Mouse (Mus musculus): ENCODE results near the gene Adamts2. TPM values are rescaled to one million over a fixed set of nuclear protein-coding genes. Genes with fewer than 3 reads are reported as not detected.

The Adamts2 gene
- polyA plus RNA-seq, 1 experiment from 2014 or later: 21.9 TPM

DNA sequence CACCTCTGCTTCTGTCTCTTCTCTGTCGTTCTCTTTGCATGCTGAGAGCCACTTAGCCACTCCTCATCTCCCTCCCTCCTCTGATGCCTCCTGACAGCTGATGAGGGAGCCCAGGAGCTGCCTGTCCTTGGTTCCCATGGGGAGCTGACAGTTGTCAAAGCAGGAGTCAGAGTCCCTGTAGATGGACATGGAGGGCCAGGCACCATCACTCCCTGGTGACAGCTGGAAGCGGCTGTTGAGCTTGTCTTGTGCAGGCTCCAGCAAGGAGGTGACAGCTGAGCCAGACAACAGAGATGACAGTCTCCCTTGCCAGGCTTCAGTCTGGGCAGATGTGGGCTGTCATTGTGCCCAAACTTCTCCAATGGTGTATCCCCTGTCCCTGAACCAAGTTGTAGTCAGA lies 144.6 kb downstream of the Adamts2 start:
- H3K9me3 ChIP-seq: no peaks in the 10 kb centered on the region
- 40% methylated on average over 2 of the region's 2 CpGs for WGBS
- no peak overlapping the region for H3K4me3 ChIP-seq
- H3K27me3 ChIP-seq: no peaks in the 10 kb centered on the region
- ATAC-seq (ENCODE audit: insufficient number of reproducible peaks, low FRiP score, low TSS enrichment, low read depth): peak; percentile 32; the same call in 1 of the 2 replicates
- peaks cover 16% of the 10 kb centered on the region for H3K4me1 ChIP-seq
- no peak overlapping the region for H3K27ac ChIP-seq
- no peaks in the 10 kb centered on the region for H3K36me3 ChIP-seq
- H3K9ac ChIP-seq: no peak overlapping the region
- H3K4me2 ChIP-seq: no peak overlapping the region

DNA sequence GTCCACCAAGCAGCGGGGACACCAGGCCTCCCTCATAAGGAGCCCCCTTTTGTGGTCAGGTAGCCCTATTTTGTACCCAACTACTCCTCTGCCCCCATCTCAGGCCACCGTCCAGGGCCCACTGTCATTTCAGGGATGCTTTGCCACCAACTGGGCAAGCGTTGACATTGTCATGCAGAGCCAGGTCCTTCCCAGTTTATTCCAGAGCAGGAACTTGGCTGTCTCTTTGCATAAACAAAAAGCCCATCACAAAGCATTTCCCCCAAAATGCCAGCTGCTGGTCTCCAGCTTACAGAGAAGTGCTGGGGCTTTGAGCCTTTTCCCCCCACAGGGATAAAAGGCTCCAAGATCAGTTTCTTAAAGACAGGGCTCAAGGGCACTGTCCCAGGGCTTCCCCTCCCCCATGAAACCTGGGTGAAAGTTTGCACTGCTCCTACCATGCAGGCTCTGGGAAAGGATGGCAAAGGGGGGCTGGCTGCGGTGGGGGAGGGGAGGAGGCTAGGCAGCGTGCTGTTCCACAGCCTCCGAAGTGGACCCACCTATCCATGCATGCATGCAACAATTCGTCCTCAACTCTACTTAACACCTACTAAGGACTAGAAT lies 149.2 kb downstream of the Adamts2 start:
- Histone ChIP-seq H3K27ac (no peak overlapping the region), H3K9ac (no peak overlapping the region), H3K9me3 (no peaks in the 10 kb centered on the region), H3K4me3 (no peak overlapping the region), H3K36me3 (no peaks in the 10 kb centered on the region), H3K4me1 (no peaks in the 10 kb centered on the region), H3K27me3 (no peaks in the 10 kb centered on the region), H3K4me2 (no peak overlapping the region)
- no peak for ATAC-seq (ENCODE audit: insufficient number of reproducible peaks, low FRiP score, low TSS enrichment, low read depth)
- WGBS: 37% methylated on average over 7 of the region's 7 CpGs

DNA sequence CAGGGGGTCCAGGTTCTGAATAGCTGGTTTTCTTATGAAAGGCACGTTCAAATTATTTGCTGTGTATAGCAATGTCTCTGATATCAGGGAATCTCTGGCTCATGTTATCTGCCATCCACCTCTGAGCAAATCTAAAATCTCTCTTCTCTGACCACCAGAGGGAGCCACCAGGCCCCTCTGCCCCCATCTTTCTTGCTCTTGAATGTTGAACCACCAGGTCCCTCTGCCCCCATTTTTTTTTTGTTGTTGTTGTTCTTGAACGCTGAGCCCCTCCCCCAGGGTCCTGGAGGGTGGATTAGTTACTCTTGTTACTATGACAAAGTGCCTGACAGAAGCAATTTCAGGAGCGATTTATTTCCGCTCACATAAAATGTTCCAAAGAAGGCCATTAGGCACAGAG lies 155.9 kb downstream of the Adamts2 start:
- H3K36me3 ChIP-seq: no peaks in the 10 kb centered on the region
- H3K9me3 ChIP-seq: no peaks in the 10 kb centered on the region
- no peak overlapping the region for H3K27ac ChIP-seq
- no peaks in the 10 kb centered on the region for H3K4me1 ChIP-seq
- H3K4me3 ChIP-seq: no peak overlapping the region
- 39% methylated on average over 4 of the region's 4 CpGs for WGBS
- no peak overlapping the region for H3K9ac ChIP-seq
- H3K4me2 ChIP-seq: no peak overlapping the region
- ATAC-seq (ENCODE audit: insufficient number of reproducible peaks, low FRiP score, low TSS enrichment, low read depth): no peak
- no peaks in the 10 kb centered on the region for H3K27me3 ChIP-seq

DNA sequence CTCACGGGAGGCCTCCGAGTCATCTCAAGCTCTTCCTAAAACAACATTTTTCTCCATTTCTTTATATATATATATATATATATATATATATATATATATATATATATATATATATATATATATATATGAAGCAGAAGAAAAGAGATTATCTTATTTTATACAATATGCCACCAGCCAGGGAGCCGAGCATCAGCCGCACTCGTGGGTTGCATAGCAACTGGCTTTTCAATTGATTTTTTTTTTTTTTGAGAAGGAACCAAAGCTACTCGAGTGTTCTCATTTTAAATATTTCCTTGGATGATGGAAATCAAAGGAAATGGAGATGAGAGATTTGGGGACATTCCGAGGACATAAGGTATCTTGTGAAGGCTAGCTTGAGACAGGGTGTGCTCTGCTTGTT lies 164.6 kb downstream of the Adamts2 start:
- Histone ChIP-seq H3K4me3 (no peak overlapping the region), H3K27ac (no peak overlapping the region), H3K9me3 (no peaks in the 10 kb centered on the region), H3K9ac (no peak overlapping the region), H3K4me1 (peaks cover 7% of the 10 kb centered on the region), H3K36me3 (no peaks in the 10 kb centered on the region), H3K27me3 (peaks cover 5% of the 10 kb centered on the region; the same call in 1 of the 2 replicates), H3K4me2 (no peak overlapping the region)
- WGBS: 85% methylated on average over 7 of the region's 7 CpGs
- ATAC-seq (ENCODE audit: insufficient number of reproducible peaks, low FRiP score, low TSS enrichment, low read depth): no peak

DNA sequence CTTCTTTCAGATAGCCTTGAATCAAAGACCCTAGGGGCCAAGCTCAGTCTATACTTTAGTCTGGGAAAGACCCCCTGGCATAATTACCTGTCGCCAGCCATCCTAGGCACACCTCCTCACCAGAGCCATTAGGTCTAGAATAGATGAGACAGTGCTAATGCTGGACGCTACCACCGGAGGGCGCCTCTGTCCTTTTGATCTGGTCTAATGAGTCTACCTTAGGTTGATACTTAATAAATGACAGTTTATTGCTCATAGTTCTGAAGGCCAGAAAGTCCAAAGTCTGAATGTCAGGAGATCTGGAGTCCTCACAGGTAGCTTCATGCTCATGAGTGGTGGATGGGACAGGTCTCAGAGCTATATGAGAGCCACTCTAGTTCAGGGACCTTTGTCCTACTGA lies 165.2 kb downstream of the Adamts2 start:
- Histone ChIP-seq H3K4me1 (peaks cover 7% of the 10 kb centered on the region), H3K9ac (no peak overlapping the region), H3K27ac (no peak overlapping the region), H3K4me2 (no peak overlapping the region), H3K27me3 (peaks cover 5% of the 10 kb centered on the region; the same call in 1 of the 2 replicates), H3K4me3 (no peak overlapping the region), H3K9me3 (no peaks in the 10 kb centered on the region), H3K36me3 (no peaks in the 10 kb centered on the region)
- no peak for ATAC-seq (ENCODE audit: insufficient number of reproducible peaks, low FRiP score, low TSS enrichment, low read depth)
- WGBS: 17% methylated on average over 4 of the region's 4 CpGs

DNA sequence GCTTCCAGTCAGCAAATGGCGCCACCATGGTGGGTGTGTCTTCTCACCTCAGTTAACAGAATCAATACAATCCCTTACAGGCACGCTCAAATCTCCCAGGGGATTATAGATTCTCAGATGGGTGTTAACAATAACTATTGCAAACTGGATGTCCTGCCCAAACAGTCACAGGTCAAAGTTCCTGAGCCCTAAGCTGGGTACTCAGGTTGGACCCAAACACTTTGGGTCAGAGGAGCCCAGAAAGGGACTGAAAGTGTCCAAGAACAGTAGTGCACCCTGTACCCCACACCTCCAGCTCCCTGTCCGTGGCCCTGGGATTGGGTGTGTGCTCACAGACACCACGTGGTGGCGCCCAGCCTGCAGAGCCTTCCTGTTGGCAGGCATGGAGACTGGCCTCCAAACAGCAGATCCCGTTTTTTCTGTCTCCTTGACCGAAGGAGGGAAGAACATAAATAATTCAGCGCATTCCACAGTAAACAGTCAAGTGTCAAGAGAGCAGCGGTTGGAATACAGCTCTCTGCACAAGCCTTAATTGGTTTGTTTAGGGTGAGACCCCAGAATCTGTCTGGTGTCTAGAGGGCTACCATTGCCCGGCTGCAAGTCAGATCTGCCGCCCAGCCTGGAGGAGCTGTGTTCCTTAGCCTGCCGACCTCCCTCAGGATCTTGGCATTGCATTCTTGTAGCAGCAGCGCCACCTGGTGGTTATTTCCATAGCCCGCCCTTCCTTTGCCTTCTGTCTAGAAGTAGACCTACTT lies 167.3 kb downstream of the Adamts2 start:
- peak; percentile 77 for ATAC-seq (ENCODE audit: insufficient number of reproducible peaks, low FRiP score, low TSS enrichment, low read depth)
- Histone ChIP-seq H3K4me3 (peak overlapping the region; percentile 24), H3K36me3 (0 out of 2 replicates have a peak, but pooled peaks cover 3% of the 10 kb centered on the region), H3K9me3 (no peaks in the 10 kb centered on the region), H3K4me1 (peaks cover 7% of the 10 kb centered on the region), H3K27ac (peak overlapping the region; percentile 3; the same call in 1 of the 2 replicates), H3K27me3 (peaks cover 5% of the 10 kb centered on the region; the same call in 1 of the 2 replicates), H3K9ac (no peak overlapping the region), H3K4me2 (peak overlapping the region; percentile 43)
- WGBS: 11% methylated on average over 14 of the region's 14 CpGs

DNA sequence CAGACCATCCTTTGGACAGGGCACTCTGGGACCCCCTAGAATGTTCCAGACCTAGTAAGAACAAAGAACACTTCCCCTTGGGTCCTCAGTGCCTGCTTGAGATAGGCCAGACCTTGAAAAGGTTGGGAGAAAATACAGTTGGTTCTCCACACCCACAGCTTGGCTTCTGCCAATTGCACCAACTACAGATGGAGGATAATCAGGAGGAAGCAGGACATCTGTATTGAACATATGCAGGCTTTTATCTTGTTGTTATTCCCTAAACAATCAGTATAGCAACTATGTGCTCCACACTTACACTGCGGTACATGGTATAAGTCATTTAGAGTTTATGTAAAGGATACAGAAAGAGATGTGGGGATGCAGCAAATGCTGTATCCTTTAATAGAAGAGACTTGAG lies 169.1 kb downstream of the Adamts2 start:
- no peak overlapping the region for H3K4me2 ChIP-seq
- 92% methylated on average over 1 of the region's 1 CpGs for WGBS
- peaks cover 7% of the 10 kb centered on the region for H3K4me1 ChIP-seq
- H3K27me3 ChIP-seq: peaks cover 5% of the 10 kb centered on the region; the same call in 1 of the 2 replicates
- H3K9ac ChIP-seq: no peak overlapping the region
- no peak overlapping the region for H3K4me3 ChIP-seq
- peaks cover 12% of the 10 kb centered on the region for H3K36me3 ChIP-seq
- no peak overlapping the region for H3K27ac ChIP-seq
- no peaks in the 10 kb centered on the region for H3K9me3 ChIP-seq
- ATAC-seq (ENCODE audit: insufficient number of reproducible peaks, low FRiP score, low TSS enrichment, low read depth): no peak

DNA sequence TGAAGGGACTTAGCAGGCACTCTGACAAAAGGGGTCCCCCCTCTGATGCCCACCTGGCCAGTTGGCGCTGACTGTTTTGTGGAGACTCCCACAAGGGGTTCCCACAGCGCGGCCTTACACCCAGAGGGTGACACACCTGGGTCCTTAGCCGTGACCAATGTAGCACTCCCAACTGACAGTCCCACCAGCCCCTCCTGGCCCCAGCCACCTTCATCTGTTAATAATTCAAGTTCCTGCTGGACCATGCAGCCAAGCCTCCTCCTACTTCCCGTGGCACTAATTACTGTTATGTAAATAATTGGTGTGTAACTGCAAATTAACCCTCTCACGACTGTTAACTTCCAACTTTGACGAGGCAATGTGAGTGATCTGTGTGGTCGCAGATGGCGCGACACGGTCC lies 195.8 kb downstream of the Adamts2 start:
- Histone ChIP-seq H3K36me3 (no peaks in the 10 kb centered on the region; the same call in 1 of the 2 replicates), H3K27ac (no peak overlapping the region), H3K4me3 (no peak overlapping the region), H3K9me3 (no peaks in the 10 kb centered on the region), H3K4me2 (no peak overlapping the region), H3K9ac (no peak overlapping the region), H3K27me3 (no peaks in the 10 kb centered on the region), H3K4me1 (no peaks in the 10 kb centered on the region)
- ATAC-seq (ENCODE audit: insufficient number of reproducible peaks, low FRiP score, low TSS enrichment, low read depth): no peak
- 57% methylated on average over 11 of the region's 11 CpGs for WGBS

DNA sequence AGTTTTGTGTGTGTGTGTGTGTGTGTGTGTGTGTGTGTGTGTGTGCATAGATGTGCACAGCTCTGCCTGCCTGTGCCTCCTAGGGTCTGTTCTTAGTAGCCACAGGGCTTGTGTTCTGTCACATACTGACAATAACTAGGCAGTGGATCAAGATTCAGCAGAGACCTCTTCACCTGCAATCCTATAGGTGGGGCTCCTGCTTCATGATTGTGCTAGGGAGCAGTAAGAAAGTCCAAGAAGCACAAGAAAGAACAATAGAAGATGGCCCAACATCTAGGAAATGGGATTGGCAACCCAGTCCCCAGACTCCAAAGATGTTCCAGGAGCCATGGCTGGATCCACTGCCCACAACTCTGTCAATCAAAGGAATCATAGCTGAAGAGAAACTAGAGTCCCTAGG lies 197.0 kb downstream of the Adamts2 start:
- H3K9ac ChIP-seq: no peak overlapping the region
- H3K9me3 ChIP-seq: no peaks in the 10 kb centered on the region
- H3K36me3 ChIP-seq: no peaks in the 10 kb centered on the region; the same call in 1 of the 2 replicates
- no peak overlapping the region for H3K4me2 ChIP-seq
- no peak overlapping the region for H3K27ac ChIP-seq
- H3K27me3 ChIP-seq: no peaks in the 10 kb centered on the region
- no peaks in the 10 kb centered on the region for H3K4me1 ChIP-seq
- no peak for ATAC-seq (ENCODE audit: insufficient number of reproducible peaks, low FRiP score, low TSS enrichment, low read depth)
- H3K4me3 ChIP-seq: no peak overlapping the region

DNA sequence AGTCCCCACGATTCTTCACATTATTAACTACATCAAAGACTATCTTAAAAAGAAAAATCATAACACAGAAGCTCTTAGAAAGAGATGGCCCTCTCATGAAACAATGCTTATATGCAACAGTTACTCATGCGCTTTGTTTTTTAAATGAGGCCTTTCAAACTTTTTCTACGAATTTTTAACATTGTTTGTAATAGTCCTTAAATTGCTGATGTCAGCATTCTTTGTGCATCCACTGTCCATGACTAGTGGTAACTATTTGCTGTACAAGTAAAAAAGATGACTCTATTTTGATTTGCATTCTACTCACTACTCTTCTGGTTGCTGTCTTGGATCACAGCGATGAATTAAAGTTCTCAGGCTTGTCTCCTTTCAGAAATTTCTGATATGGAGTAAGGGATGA lies 212.3 kb downstream of the Adamts2 start:
- Histone ChIP-seq H3K4me1 (no peaks in the 10 kb centered on the region), H3K36me3 (peaks cover 95% of the 10 kb centered on the region), H3K27ac (no peak overlapping the region), H3K4me3 (no peak overlapping the region), H3K4me2 (no peak overlapping the region), H3K9ac (no peak overlapping the region), H3K9me3 (peaks cover 33% of the 10 kb centered on the region), H3K27me3 (no peaks in the 10 kb centered on the region)
- WGBS: 95% methylated on average over 4 of the region's 4 CpGs
- ATAC-seq (ENCODE audit: insufficient number of reproducible peaks, low FRiP score, low TSS enrichment, low read depth): no peak

DNA sequence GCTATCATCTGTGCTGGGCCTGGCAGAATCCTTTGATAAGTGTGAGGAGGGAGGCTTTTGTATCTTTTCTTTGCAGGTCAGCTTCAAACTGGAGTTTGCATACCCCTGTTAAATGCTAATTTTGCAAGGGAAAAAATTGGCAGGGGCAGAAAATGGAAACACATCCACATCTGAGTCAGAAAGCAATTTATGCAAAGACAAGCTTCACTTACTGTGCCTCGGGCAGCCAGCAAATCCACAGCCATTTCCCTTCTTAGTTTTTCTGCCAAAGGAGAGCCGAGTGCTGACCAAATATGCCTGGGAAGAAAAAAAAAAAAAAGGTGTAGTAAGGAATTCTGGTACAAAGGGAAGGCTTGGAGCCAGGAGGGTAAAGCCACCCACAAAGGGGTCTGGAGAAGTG lies 224.3 kb downstream of the Adamts2 start:
- Histone ChIP-seq H3K36me3 (peaks cover 39% of the 10 kb centered on the region), H3K4me1 (peaks cover 4% of the 10 kb centered on the region; the same call in 1 of the 2 replicates), H3K27ac (peak overlapping the region; percentile 87), H3K4me2 (peak overlapping the region; percentile 46), H3K27me3 (no peaks in the 10 kb centered on the region), H3K4me3 (peak overlapping the region; percentile 87), H3K9me3 (no peaks in the 10 kb centered on the region), H3K9ac (no peak overlapping the region; the same call in 1 of the 2 replicates)
- ATAC-seq (ENCODE audit: insufficient number of reproducible peaks, low FRiP score, low TSS enrichment, low read depth): no peak
- 13% methylated on average over 2 of the region's 2 CpGs for WGBS
